Mouse (Mus musculus): ENCODE measurements around the gene Fosl1.

Fosl1 gene

DNA sequence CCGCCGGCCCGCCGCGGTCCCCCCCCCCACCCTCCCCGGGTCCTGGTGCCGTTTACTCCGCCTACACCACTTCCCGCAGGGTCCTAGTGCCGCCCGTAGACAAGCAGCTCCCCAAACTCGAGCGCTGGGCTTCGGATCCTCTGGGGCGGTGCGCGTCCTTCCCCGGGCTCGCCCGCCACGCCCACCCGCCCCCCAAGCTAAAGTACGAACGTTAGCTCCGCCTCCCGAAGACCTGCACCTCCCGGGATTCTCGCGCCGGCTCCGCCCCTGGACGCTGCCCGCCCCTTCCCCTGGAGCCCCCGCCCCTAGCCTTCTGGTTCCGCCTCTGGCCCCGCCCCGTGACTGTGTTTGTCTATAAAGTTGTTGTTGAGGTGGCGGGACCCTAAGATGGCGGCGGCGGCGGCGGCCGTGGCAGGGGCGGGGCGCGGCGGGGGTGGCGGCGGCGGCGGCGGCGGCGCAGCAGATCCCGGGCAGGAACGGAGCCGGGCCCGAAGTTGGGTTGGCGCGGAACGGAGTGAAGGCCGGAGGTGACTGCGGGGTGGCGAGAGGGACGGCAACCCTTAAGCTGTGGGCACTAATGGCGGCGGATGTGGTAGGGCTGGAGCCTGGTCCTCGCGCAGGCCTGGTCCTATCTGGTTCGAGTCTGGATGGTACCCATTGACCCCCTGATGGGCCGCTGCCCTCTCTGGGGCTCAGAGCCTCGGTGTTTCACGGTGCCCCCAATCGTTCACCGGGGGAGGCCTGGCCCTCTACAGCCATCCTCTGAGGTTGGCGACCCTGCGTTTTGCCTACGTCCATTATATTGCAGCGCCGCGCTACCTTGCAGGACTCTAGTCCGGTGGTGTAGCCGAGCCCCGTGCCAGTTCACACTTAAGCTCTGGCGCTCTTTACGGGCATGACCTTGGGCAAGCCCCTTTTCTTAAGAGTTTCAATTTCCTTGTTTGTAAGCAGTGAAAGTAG is 22.3 kb upstream of the Fosl1 start, which contains the start of the genes Drap1 and AI837181:
Gene Drap1 (minus strand): TSS at position 198 of the 960 bp plus-strand sequence.
Gene AI837181 (plus strand): TSS at position 363 of the 960 bp plus-strand sequence.
- DNase-seq (ENCODE audit: low read depth, low spot score), result peak; percentile 92

DNA sequence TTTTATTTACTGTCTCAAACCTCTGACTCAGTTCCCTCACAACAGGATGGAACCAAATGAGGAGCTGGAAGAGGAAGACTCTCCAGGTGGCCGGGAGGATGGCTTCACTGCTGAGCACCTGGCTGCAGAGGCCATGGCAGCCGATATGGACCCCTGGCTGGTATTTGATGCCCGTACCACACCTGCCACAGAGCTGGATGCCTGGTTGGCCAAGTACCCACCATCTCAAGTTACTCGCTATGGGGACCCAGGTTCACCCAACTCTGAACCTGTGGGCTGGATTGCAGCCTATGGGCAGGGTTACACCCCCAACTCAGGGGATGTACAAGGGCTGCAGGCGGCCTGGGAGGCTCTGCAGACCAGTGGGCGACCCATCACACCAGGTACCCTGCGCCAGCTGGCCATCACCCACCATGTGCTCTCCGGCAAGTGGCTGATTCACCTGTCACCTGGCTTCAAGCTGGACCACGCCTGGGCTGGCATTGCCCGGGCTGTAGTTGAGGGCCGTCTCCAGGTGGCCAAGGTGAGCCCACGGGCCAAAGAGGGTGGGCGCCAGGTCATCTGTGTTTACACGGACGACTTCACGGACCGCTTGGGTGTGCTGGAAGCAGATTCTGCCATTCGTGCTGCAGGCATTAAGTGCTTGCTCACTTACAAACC is 21.3 kb upstream of the Fosl1 start:
- no peak for DNase-seq (ENCODE audit: low read depth, low spot score)

DNA sequence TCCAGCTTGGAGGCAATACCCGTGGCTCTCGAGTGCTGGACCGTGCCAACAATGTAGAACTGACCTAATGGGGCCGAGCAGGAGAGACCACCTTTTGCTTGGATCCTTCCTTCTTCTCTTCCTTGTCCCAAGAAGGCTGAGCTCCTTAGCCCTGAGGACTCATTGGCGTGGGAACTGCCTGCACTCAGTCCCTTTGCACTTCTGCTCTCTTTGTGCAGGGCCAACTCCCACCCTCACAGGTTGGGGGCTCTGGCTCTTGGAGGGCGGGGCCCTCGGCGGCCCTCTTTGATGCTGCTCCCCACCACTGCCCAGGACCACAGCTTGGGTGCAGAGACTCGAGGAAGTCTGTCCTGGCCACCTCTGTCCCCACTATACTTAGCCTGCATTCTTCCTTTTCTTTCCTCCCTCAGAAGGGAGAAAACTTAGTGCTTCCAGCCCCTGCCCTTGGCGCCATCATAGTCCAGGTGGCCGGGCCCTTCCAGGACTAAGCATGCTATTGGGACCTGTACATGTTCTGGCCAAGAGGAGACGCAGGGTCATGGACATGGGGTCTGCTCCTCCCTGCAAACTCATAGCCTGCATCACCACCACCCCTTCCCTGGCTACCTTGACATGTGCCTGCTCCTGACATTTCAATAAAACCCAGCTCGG is 20.6 kb upstream of the Fosl1 start:
- DNase-seq (ENCODE audit: low read depth, low spot score), result no peak

DNA sequence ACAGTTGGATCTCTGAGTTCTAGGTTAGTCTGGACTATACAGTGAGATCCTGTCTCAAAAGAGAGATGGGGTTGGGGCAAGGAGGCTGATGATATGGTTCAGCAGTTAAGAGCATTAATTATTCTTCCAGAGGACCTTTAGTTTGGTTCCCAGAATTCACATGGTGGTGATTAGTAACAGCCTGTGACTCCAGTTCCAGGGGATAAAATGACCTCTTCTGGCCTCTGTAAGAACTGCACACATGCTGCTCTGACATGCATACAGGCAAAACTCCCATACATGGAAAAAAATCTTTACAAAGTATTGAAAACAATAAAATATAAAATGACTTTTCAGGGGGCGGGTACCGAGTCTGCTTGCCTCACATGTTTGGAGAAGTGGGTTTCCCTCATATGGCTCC is 19.3 kb upstream of the Fosl1 start:
- DNase-seq (ENCODE audit: low read depth, low spot score), result no peak

DNA sequence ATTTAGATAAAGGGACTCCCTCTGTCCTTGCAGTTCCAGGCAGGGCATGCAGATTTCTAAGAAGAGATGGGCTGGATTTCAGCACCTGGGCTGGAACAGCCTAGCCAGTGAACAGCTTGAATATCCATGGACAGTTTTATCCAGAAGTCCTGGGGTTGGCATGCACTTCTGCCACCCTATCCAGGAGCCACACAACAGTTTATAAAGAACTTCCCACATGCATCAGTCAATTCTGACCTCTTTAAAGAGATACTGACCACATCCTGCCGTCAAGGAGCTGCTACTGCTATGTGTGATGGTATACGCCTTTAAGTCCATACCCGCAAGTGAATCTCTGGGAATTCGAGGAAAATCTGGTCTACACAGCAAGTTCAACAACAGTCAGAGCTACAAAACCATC is 18.1 kb upstream of the Fosl1 start:
- no peak for DNase-seq (ENCODE audit: low read depth, low spot score)

DNA sequence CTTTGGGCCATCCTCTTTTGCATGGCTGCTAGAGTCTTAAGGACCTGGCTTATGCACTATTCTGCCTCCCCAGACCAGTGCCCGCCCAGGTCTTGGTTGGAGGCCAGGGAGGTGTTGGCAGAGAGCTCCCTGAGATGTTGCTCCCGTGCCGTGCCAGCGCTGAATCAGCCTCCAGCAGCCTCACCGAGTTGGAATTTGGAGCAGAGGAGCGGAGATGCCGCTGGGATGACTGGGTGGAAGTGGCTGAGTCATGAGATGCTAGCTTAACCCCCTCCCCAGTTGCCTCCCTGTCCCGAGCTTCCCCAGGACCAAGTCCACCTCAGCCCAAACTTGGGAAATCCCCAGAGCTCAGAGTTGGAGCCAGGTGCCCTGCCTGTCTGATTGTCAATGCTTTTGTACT is 17.5 kb upstream of the Fosl1 start:
- DNase-seq (ENCODE audit: low read depth, low spot score), result no peak

DNA sequence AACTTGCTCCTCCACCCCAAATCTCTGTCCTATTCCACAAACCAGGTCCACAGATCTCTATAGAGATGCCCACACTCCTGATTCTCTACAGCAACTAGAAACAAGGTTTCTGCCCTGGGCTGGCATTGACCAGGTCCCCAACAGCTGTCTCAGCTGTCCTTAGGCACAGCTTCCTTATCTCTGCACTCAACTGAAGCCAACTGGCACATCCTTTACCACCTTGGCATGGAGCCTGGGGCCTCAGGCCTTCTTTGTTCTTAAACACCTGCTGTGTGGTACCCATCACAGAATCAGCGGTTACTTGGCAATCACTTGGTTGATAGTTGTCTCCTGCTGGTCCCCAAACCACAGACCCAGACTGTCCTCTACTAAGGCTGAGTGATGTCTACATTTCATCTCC is 16.9 kb upstream of the Fosl1 start:
- no peak for DNase-seq (ENCODE audit: low read depth, low spot score)

DNA sequence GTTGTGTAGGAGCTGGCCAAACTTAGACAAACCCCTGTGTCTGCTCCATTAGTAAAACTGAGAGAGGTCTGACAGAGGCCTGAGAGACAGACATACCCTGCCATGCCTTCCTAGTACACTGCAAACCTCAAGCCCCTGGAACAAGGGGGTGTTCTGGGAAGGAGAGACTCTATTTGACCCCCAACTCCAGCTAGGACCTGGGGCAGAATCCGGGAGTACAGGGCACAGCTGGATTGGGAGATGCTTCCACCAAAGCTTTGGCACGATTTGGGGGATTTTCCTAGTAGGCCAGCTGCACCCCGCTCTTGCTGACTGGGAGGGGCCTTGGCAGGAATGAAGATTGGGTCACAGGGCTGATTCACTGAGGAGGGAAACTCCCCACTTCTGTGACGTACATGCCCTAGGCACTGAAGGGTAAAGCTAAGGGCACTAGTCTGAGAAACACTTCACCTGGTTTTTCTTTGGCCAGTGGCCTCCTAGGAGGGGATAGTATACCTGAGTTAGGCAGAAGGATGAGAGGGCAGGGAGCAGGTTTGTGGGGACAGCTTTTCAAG is 15.4 kb upstream of the Fosl1 start:
- DNase-seq (ENCODE audit: low read depth, low spot score), result no peak

DNA sequence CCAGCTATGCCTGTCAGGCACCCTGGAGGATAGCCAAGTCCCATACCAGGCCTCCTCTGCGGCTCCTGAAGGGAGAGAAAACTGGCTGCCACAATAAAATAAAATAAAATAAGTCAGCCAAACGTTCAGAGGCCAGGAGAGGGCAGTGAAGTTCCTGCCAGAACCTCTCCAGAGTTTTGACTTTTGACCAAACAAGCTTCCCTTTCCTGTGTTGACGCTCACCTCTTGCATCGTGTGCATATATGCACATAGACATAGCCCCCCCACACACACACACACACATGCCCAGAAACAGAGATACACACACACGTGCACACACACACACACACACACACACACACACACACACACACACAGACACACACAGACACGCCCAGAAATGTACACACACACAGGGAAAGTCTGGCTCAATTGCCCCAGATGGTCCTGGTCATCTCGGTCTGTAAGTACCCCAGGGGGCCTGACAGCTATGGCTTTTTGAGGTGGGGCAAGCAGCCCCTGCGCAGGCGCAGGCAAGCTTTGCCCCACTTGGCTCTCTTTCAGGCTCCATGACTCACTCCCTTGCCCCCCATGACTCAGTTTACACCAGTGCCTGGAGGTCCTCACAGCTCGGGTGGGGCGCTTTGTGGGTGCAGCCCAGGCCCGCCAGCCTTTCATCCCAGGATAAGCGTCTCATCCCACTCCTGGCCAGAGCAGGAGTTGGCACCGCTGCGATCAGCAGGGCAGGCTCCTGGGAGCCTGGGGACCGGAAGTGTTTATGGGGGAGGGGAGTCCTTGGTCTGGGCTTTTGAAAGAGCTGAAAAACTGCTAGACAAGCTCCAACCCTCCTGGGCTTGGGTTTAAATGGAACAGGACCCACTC is 14.1 kb upstream of the Fosl1 start:
- DNase-seq (ENCODE audit: low read depth, low spot score), result no peak

DNA sequence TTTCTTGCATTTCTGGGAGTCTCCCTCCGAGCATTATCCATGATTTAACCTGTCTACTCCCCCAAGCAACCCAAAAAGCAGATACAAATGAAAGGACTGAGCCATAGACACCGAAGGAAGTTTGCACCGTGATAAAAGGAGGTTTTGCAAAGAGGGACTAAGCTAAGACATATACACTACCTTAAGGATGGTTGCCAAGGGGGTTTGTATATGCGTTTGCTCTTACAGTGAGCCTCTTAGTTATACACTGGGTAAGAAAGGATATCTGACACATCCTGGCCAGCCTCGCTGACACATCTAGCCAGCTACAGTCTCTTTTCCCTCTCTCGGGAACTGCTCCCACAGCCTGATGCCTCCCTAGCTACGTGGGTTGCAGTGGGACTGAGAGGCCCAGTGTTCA is 13.4 kb upstream of the Fosl1 start:
- no peak for DNase-seq (ENCODE audit: low read depth, low spot score)

DNA sequence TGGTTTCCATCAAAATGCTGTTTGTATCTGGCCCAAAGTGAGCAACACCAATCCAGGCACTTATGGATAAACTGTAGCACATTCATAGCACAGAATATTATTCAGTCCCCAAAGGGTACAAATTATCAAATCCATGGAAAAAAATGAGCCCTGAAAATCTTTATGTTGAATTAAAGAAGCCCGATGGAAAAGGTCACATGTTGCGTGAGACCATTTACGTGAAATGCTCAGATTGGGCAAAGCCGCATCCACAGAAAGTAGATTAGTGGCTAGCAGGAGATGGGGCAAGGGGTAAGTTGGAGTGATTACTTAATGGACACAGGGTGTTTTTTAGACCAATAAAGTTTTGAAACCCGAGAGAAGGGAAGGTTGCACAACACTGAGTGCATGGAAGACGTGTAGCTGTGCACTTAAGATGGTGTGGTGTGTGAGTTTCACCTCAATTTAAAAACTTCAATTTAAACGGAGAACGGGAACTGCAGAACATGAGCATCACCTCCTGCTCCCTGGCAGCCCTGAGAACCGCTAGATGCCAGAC is 2.9 kb upstream of the Fosl1 start:
- DNase-seq (ENCODE audit: low read depth, low spot score), result no peak

DNA sequence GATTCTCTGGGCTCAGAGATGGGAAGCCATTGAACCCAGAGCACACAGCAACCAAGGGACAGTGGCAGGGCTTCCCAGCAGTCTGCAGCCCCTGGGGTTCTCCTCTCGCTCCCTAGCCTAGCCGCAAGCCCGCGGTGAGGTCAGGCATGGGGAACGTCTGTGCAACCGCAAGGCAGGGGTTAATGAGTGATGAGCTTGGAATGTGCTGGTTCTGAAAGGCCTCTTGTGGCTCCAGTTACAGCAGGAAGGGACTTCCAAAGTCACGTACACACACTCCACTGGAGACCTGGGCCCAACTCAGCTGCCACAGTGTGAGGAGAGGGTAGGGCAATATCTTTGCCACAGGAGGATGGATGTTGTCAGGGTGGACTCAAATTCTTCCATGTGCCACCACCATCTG is 2.4 kb upstream of the Fosl1 start:
- DNase-seq (ENCODE audit: low read depth, low spot score), result no peak

DNA sequence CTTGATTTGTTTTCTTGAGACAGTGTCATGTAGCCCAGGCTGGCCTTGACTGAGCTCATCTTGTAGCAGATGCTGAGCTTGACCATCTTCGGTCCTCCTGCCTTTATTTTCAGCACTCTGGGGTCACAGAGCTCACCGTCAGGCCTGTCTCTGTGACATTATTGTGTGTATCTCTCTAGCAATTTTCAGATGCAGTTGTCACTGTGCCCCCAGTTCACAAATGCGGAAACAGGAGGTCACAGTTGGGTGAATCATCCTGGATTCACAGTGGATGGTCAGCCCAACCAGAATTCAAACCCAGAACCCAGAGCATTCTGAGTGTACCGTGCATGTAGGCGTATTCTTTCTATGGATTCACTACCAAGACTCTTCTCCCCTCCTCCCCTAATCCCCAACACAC is 1.6 kb upstream of the Fosl1 start:
- DNase-seq (ENCODE audit: low read depth, low spot score), result no peak

DNA sequence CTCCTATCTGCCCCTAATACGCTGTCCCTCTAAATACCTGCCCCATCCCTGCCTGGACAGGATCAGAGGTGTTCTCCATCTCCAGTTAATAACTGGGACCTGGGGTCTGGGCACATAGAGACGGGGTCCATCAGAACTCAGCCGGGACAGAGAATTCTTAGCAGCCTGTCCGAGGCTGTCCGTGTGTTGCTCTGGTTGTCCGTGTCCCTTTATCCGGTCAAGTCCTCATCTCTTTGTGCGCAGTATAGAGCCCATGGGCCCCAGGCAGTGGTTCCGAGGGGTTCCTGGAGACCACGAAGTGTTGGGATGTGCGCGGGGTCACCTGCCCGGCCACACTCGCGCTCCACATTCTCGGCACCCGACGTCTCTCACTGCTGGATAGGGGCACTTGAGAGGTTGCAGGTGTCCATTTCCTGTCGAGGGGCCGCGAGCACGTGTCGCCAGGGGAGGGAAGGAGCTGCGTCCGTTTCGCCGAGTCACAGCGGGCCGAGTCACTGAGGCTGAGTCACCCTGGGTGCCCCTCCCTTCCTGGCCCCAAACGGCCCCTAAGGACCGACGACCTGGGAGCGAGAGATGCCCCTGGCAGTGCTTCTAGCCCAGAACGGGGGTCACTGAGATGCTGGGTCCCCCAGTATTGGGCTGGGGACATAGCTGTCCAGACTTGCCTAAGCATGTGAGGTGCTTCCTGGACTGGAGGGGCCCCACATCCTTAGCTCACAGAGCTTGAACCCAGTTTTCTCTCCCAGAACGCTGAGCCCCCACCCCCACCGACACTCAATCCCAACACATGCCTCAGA is 1.2 kb downstream of the Fosl1 start:
- no peak for DNase-seq (ENCODE audit: low read depth, low spot score)

DNA sequence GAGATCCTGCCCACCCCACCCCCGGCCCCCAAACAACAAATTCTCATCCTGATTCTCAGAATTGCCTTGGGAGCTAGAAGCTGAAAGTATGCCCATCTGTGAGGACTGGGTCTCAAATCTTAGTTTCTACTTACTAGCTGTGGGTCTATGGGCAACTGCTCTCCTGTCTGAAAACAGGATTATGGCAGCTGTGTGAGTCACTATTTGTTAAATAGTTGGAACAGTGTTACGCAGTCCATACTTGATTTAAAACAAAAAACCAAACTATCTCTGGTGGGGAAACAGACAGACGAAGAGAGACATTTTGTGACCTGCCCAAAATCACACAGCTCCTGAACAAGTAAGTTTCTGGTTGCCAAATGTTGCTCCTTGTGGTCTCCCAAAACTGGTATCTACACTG is 2.3 kb downstream of the Fosl1 start:
- DNase-seq (ENCODE audit: low read depth, low spot score), result no peak

DNA sequence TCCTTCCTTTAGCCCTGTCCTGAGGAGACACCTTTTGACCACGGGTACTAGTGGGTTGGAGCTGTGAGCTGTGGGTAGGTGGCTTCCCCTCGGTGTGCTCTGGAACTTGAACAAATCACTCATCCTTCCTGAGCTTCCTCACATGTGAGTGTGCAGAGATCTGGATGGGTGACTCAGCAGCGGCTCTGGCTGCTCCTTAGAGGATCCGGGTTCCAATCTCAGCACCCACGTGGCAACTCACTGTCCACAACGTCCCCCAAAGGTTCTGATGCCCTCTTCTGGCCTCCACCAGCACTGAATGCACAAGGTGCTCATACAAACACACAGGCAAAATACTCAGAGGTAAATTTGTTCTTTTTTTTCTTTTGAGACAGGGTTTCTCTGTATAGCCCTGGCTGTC is 4.4 kb downstream of the Fosl1 start:
- DNase-seq (ENCODE audit: low read depth, low spot score), result no peak

DNA sequence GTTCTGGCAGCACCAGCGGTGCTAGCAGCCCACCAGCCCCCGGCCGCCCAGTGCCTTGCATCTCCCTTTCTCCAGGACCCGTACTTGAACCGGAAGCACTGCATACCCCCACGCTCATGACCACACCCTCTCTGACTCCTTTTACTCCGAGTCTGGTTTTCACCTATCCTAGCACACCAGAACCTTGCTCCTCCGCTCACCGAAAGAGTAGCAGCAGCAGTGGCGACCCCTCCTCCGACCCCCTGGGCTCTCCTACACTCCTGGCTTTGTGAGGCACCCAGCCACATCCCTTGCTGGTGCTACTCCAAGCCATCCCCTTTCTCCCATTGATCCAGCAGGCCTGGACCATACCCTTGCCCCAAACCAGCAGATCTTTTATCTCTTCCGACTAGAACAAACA is 7.7 kb downstream of the Fosl1 start:
- DNase-seq (ENCODE audit: low read depth, low spot score), result no peak

DNA sequence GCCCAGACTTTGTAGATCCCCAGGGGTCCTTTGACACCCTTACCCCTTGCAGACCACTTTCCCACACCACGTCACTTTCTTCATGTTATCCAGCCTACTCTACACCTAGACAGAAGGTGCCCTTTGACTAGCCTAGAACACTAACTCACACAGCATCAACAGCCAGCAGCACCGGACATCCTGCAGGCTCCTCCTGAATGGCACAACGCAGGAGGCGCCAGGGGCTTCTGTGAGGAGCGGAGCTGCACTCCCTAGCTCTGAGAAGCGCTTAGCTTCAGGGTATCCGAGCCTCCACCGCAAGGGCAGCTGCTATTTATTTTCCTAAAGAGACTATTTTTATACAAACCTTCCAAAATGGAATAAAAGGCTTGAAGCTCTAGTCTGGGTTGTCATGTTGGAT is 8.2 kb downstream of the Fosl1 start:
- no peak for DNase-seq (ENCODE audit: low read depth, low spot score)

DNA sequence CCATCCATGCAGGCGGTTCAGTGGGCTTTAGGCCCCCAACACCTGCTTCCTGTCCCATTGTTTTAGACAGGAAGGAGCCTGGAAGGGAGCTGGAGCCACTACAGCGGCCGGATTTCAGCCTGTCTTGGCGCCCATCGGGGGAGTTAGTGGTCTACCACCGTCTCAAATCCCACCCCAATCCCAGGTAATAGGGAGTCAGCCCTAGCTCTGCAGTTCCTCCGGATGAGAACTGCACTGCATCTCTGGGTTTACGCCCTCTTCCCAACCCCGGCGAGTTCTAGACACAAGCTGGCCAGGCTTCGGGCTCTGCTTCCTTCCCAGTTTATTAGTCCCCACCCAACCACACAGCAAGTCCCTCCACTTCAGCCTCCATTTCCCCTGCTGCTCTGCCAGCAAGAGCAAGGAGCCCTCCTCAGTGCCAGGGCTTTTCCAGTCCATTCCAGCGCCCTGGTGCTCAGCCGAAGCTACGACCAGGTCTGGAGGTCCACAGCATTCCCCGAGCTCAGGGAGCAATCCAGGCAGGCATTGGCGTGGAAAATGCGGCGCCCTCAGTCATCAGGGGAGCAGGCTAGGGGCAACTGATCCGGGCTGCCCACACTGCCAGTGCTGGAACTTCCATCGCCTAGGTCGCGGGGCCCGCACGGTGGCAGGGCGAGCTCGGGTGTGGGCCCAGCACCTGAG is 9.0 kb downstream of the Fosl1 start:
- DNase-seq (ENCODE audit: low read depth, low spot score), result no peak
